Mouse (Mus musculus) layer of hippocampus, adult 9-10 months (tissue): ENCODE results near the gene Ptcd3.
"Not testable (repeated sequence)": the region's sequence is repeated elsewhere in the genome, so short reads cannot be mapped to it uniquely, and the experiment has no call there.

Source experiments
- DNase-seq: peaks from one replicate; pipeline ENCODE4 v3.0.0; 2022; ENCODE audit warnings: low spot score

The Ptcd3 gene

GRCm38 (mm10) chr6:71908481-71909381, at the start of gene Ptcd3, which contains the start of gene Polr1a:
TSS of gene Ptcd3 (minus strand) at chr6:71908750.
TSS of gene Polr1a (plus strand) at chr6:71909053.
- DNase-seq, result peak; percentile 96

GRCm38 (mm10) chr6:71951192-71951591, 42.6 kb upstream of the Ptcd3 start:
- no peak for DNase-seq

- DNase-seq, result no peak
Observed at GRCm38 (mm10) chr6:71950592-71950991, 42.0 kb upstream of the Ptcd3 start.

GRCm38 (mm10) chr6:71949721-71950120, 41.2 kb upstream of the Ptcd3 start:
- no peak for DNase-seq

GRCm38 (mm10) chr6:71946121-71946520, 37.6 kb upstream of the Ptcd3 start:
- DNase-seq, result no peak

GRCm38 (mm10) chr6:71945101-71945500, 36.6 kb upstream of the Ptcd3 start:
- no peak for DNase-seq

- no peak for DNase-seq
Observed at GRCm38 (mm10) chr6:71940912-71941311, 32.4 kb upstream of the Ptcd3 start.

- DNase-seq, result no peak
Observed at GRCm38 (mm10) chr6:71935737-71936136, 27.2 kb upstream of the Ptcd3 start.

GRCm38 (mm10) chr6:71934081-71934556, 25.6 kb upstream of the Ptcd3 start:
- DNase-seq, result no peak

GRCm38 (mm10) chr6:71932347-71932746, 23.8 kb upstream of the Ptcd3 start:
- DNase-seq, result no peak

GRCm38 (mm10) chr6:71930830-71931437, 22.4 kb upstream of the Ptcd3 start:
- no peak for DNase-seq

- peak; percentile 29 for DNase-seq
Observed at GRCm38 (mm10) chr6:71930053-71930452, 21.5 kb upstream of the Ptcd3 start.

- peak; percentile 42 for DNase-seq
Observed at GRCm38 (mm10) chr6:71927911-71928310, 19.4 kb upstream of the Ptcd3 start.

- DNase-seq, result not testable (repeated sequence)
Observed at GRCm38 (mm10) chr6:71925233-71925632, 16.7 kb upstream of the Ptcd3 start.

GRCm38 (mm10) chr6:71920752-71921151, 12.2 kb upstream of the Ptcd3 start:
- no peak for DNase-seq

GRCm38 (mm10) chr6:71911686-71912450, 3.3 kb upstream of the Ptcd3 start:
- no peak for DNase-seq

GRCm38 (mm10) chr6:71909840-71910239, 1.3 kb upstream of the Ptcd3 start:
- DNase-seq, result no peak

GRCm38 (mm10) chr6:71909384-71909783, 834 bp upstream of the Ptcd3 start:
- no peak for DNase-seq

GRCm38 (mm10) chr6:71907702-71908235, 781 bp downstream of the Ptcd3 start:
- DNase-seq, result no peak

GRCm38 (mm10) chr6:71893263-71893662, 15.3 kb downstream of the Ptcd3 start:
- DNase-seq, result no peak

GRCm38 (mm10) chr6:71877965-71878760, 30.4 kb downstream of the Ptcd3 start:
- no peak for DNase-seq
